Mouse (Mus musculus): ENCODE measurements around the gene Dffb.

GRCm38 (mm10) chr4:153950372-153950771, 24.6 kb downstream of the Dffb start:
- no peak for TF ChIP-seq CTCF (conservative IDR thresholded peaks at IDR 0.05; ENCODE audit: low read length)
- no peak for TF ChIP-seq NANOG (IDR thresholded peaks at IDR 0.05; ENCODE audit: borderline replicate concordance, low read length)
- no peak for TF ChIP-seq POU5F1 (IDR thresholded peaks at IDR 0.05; ENCODE audit: borderline replicate concordance, low read length)

Measured in E14TG2a.4 (cell line).